Mouse (Mus musculus) lung, postnatal 10 days (tissue): Measurements from ENCODE around the gene Psmb11.

Experiments used
- DNase-seq: peaks from one replicate; pipeline ENCODE4 v3.0.0; 2021

Psmb11 gene

DNA sequence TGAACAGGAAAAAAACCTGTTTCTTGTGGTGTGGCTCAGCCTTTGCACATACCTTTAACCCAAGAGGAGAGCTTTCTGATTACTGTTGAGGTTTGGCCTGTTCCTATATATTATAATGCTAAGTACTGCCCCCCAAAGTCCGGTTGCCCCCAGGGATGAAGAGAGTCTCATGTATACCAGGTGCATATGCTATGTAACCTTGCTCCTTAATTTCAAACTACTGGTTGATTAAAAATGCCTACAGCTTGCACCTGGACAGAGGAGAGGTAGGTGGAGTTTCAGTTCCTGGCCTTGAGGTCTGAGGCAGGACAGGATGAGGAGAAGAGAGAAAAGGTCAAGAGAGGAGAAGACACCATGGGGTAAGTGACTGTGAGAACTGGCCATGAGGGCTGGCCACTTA is at the start of gene Psmb11:
TSS of gene Psmb11 (plus strand) at position 301 of the 400 bp plus-strand sequence.
- DNase-seq, result no peak

DNA sequence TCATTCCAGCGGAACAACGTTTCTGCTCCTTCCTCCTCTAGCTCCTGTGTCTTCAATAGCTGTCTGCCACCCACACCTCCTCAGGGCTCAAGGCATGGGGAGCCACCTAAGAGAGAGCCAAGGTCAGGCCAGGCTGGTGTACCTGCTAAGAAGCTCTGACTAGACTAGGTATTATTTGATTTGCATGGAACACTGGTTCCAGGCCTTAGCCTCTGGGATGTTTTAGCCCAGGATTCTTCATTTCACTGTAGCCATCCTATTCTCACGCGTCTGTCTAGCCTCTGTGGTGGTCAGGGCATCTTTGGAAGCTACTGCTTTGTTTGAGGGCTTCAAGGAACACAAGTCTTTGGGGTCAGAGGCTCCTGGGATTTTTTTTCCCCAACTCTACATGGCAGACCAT is 49.1 kb upstream of the Psmb11 start:
- no peak for DNase-seq

DNA sequence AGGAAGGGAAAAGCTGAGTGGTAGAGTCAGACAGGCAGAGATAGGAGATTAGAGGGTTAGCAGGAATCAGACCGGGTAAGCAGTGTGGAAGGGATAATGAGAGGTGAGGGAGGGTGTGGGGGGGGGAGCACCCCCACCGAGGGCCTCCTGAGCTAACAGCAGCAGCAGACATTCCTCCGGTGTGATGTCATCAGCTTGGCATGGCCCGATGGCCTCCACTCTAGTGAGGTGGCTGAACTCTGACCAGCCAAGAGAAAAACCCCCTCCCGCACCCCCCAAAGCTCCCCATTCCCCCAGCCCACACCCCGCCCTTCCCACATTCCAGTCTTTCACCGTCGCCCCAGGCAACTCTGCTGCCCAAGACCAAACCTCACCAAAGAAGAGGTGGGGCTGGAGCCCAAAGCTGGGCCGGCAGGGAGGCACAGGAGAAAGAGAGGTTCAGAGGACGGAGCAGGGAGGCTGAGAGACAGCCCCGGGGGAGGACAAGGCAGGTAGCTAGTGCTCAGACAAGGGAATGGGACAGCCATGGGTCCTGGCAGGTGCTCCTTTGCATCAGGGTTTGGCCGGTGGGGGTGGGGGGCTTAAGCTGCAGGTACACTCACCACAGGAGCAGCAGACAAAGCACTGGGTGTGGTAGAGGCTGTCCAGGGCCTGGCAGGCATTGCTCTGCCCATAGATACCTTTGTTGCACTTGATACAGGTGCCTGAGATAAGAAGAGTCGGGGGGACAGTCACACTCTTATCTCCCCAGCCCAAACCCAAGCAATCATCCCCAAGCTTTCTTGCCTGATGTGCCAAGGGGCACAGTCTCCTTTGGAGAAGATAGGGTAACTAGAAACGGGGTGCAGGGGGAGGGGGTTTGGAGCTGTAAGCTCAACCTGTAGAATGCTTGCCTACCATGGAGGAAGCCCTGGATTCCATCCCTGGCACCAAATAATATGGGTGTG is 48.2 kb upstream of the Psmb11 start:
- peak; percentile 82 for DNase-seq

DNA sequence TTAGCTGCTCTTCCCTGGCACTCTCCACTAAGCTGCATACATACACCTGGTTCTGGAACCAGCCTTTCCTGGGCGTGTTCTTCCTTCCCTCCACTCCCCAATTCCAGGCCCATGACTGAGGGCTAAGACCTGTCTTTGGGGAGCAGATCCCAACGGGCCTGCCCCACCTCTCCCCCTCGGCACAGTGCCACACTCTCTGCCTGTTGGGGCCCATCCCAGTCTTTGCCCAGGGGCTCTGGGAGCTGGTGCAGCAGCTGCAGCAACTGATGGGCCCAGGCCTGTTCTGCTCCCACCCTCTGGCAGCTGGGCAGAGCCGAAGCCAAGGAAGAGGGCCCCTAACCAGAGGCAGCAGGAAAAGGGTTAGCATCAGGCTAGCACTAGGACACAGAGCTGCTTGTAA is 47.0 kb upstream of the Psmb11 start:
- DNase-seq, result no peak

DNA sequence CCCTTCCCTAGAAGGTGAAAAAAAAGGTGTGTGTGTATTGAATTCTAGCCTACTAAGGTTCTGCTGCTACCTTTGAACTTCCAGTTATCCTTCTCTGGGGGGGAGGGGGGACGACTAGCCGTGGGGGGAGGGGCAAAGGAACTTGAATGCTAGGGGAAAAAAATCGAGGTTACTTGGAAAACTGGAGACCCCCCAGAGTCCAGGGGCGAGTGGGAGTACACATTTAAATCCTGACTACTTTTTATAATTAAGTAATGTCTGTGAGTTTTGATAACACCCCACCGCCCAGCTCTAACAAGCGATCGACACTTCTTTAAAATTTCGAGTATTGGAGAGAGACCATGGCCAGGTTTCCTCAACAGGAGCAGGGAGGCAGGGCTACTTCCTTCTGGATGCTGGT is 46.2 kb upstream of the Psmb11 start:
- no peak for DNase-seq

DNA sequence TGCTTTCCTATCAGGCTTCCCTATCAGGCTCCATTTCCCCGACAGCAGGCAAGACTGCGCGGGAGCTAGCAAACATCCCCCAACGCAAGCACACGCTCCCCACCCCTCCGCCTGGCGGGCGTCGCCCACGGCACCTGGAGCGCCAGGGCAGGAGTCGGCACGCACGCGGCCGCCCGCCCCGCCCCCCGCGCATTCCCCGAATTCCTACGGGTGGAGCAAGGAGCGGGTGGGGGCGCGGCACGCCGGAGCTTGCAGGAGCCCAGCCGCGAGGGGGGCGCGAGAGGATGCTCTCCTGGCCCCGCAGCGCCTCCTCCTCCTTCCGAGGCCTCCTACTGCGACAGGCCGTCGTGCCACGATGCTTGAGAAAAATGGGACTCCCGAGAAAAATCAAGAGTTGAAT is 45.6 kb upstream of the Psmb11 start:
- peak; percentile 90 for DNase-seq

DNA sequence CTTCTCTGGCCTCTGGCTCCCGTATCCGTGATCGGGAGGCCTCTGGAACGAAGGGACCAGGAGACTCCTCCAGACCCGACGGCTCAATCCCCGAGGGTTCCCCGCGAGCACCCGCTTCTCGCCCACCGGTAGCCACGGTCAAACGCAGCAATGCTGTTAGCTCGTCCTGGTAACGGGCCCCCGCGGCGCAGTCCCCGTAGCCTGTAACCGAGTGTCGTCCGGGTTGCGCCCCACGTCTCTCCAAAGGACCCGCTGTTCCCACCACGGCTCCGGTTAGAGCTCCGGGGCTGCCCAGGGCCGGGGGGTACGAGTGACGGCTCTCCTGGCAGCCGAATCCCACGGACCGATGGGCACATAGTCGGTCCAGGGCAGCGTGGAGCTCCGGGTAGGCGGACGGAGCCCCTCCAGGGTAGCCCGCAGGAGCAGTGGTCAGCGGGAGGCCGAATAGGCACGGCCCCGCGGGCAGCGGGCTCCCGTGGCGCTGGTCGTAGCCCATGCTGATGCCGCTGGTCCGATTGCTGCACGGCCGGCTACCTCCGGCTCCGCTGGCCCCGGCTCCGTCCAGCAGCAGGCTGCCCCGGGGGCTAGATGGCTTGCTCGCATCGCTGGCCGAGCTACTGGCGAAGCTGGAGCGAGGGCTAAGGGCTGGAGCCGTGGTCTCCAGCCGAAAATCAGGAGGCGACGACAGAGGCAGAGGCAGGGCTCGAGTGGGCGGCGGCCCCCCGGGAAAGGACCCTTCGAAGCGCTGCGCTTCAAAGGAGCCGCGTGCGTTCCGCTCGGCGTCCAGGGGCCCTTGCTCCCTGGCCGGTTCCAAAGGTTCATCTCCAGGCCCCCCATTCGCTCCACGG is 44.8 kb upstream of the Psmb11 start:
- DNase-seq, result no peak

DNA sequence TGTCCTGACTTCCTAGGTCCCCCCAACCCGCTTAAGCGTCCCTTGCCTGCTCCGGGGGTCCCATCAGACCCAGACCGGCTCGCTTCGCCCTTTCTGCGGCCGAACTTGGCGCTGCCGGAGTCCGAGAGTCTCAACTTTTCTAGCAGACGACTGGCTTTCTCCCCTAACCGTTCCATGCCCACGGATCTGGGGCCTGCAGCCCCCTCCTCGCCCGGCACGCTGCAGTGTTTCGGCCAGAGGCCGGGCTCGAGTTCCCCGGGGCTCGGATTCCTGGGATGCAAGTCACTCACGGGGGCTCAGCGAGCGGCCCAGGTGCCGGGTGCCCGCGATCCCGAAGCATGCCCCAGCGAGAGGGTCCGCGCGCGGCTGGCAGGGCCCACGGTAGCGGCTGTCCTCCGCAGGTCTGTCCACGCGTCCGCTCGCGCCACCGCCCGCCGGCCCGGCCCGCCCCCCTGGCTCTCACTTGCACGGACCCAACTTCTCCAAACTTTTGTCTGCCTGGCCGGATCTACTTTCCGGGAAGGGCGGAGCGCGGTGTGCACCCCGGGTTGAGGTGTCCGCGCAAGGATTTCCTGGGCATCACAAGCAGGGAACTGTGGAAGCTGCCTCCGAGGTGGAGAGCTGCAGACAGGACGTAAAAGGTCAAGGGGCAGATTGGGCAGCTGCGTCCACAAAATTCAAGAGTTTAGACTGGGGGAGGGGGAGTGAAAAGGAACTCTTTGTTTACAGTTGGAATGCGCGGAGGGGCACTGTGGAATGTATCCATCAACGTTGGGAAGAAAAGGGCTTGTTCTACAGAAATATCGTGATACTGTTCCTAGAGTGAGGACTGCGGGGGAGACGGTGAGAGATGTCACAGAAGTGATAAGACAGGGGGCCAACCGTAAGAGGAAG is 43.9 kb upstream of the Psmb11 start, which contains the start of gene Ajuba:
TSS of gene Ajuba (minus strand) at position 470 of the 894 bp plus-strand sequence.
- DNase-seq, result peak; percentile 96

DNA sequence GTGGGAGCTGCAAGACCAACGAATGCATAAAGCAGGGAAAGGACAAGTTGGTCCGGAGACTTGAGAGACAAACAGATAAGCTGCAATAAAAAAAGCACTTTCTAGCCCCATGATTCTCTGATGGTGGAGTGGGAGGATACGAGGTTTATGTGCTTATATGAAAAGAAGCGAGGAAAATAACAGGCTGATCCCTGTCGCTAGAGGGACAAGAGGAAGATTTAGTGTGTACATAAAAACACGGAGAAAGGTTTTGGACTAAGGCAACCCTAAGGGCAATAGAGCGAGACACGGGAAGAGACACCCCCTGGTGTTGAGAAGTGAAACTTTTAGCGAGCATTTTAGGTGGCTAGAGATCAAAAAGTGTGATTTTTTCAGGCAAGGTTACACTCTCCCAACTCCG is 43.2 kb upstream of the Psmb11 start:
- peak; percentile 74 for DNase-seq

DNA sequence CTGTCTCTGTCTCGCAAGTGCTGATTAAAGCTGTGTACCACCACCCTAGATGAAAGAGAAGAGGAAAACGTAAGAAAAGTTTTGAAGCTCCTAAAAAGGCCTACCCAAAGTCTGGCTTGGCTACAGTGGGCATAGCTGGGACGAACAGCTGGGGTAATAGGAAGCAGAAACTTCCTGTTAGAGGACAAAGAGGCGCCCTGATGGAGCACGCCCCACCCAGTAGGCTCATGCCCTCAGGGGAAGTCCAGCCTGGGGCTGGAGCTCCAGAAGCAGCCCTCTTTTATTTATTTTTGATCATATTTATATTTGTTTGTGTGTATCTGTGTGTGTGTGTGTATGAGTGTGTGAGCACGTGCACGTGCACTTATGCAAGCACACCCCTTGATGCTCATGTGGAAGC is 41.6 kb upstream of the Psmb11 start:
- no peak for DNase-seq

DNA sequence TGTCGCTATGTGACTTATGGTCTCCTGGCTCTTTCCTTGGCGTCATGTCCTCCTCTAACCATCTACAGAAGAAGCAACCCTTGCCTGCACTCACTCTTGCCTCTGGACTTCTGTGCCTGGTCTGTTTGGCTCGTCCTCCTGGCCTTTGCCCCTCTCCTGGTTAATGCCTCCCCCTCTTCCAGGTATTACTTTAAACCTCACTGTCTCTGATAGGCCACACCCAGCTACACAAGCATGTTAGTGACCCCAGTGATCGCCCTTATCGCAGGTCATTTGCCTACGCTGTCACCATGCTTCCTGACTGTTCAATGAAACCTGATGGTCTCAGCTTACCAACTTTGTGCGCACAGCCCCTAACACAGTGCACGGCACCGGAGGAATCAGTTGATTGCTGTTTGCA is 38.7 kb upstream of the Psmb11 start:
- no peak for DNase-seq

DNA sequence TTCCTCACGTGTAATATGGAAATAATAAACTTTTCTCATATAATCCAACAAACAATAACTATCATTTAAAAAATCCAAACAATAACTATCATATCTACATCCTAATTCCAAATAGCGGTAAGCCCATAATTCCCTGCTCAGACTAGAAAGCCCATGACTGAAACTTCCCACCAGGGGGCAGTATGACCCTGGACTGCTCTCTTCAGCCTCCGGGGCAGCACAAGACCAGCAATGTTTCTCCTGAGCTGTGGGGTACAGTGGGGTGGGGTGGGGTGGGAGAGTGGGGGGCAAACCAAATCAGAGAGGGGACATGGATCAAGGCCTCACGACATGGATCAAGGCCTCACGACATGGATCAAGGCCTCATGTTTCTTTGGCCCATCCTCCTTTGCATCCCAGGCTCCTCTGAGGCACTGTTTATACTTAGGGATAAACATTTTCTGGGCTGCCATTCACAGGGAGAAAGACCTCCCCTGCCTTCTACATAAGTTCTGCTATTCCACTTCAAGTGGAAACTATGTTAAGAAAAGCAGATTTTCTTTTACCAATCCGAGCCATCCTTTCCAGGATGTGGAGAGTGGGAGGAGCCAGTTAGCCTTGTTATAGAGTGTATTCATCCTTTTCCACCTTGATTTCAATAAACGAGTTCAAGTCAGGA is 37.4 kb upstream of the Psmb11 start:
- DNase-seq, result peak; percentile 88

DNA sequence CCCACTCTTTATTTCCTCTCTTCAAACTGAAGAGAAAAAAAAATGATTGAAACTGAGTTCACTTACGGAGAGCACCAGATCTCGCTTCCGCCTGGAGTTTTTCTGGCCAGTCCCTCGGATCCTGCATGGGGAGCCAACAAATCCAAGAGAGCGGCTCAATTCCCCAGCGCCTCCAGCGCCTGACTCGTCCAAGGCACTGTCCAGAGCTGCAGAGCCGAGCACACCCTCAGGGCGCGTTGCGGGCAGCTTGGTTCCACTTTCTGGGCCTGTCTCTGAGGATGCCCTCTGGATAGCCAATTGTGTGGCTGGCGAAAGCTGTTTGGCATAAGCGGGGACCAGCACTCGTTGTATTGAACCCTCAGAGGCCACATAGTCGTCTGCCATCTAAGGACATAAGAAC is 30.2 kb upstream of the Psmb11 start:
- no peak for DNase-seq

DNA sequence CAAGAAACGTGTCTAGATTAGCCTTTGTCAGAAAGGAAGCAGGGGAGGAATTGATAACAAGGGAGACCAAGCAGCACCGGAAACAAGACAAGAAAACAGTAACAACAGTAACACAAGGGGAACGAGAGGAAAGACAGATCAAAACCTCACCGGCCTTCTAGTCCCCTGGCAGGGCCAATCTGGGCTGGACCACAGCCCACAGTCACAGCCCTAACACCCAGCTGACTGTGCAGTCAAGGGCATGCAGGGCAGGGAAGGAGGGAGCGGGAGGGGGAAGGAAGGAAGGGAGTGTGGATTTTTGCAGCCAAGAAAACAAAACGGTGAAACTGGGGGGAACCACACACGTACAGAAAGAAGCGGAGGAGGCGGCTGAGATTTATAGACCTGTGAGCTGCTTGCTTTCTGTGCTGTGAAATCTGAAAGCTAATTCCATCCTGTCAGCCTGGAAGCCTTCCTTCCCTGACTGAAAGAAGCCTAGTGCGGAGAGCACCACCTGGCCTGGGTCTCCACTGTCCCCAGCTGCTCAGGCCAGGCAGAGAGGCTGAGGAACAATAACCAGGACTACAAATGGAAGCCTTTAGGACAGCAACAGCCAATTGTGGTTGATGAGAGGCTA is 28.8 kb upstream of the Psmb11 start:
- no peak for DNase-seq

DNA sequence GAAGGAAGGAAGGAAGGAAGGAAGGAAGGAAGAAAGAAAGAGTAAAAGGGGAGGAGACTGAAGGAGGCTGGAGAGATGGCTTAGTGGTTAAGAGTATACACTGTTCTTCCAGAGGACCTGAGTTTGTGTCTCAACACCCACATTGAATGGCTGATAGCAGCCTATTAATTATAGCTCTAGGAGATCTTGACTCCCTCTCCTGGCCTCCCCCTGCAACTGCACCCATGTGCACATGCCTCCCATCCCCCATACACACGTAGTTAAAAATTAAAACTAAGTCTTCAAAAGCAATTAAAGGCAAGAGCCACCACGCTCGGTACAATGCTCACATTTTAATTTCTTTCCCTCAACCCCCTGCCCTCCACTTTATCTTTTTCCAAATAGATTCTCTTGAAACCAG is 27.2 kb upstream of the Psmb11 start:
- DNase-seq, result no peak

DNA sequence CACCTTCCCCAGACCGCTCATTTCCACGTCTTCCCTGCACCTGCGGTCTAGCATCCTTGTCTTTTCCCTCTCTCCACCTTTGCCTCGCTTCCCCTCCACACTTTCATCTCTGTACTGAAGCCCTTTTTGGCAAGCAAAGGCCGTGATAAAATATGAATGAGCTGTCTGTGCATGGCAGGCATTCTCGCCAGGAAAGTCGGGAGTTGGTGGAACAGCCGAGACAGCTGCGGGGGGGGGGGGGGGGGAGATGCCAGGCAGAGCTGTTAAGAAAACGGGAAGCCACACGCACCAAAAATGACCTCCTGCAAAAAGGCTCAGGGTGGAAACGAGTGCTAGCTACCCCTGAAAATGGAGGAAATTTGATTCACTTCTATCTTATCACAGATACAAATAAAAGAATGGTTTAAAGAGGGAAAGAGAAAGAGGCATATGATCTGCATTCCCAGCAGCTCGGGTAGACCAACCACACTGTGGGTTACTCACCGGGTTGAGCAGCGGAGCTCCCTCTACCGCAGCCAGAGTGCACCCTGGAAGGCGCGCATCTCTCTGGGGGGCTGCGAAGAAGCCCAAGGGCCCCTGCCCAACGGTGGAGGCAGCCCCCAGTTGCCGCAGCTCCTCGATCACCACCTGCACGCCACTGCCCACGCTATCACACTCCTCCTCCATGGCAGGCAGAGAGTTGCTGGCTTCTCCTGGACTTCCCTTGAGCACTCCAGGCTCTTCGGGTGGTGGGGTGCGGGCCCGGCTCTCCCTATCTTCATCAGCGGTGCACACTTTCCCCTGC is 26.4 kb upstream of the Psmb11 start:
- DNase-seq, result no peak

DNA sequence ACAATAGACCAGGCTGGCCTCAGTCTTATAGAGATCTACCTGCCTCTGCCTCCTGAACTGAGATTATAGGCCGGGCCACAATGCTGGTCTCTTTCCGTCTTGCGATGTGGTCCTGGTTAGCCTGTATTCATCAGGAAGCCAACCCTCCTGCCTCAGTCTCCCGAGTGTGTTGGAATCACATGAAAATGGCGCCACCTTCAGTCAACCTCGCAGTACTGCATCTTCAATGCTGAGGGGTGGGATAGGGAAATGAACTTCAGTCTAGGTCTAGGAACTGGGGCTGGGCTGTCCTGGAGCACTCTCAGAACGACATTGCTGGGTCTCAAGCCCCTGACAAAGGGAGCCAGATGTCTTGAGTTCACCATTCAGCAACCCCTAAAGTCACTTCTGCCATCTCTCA is 24.1 kb upstream of the Psmb11 start:
- no peak for DNase-seq

DNA sequence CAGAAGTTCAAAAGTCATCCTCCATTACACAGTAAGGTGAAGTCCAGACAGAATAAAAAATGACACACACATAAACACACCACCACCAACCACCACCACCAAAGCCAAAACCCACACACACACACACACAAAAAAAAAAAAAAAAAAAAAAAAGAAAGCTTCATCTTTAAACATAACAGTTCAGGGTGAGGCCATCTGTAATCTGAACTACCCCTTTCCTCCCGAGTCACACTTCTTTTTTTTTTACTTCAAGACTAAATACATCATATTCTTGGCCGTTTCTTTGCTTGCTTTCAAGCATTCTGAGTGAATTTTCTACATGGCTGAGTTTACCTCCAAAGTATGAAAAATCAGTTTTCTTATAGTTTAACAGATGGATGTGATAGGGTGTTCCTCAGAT is 19.6 kb upstream of the Psmb11 start:
- DNase-seq, result no peak

DNA sequence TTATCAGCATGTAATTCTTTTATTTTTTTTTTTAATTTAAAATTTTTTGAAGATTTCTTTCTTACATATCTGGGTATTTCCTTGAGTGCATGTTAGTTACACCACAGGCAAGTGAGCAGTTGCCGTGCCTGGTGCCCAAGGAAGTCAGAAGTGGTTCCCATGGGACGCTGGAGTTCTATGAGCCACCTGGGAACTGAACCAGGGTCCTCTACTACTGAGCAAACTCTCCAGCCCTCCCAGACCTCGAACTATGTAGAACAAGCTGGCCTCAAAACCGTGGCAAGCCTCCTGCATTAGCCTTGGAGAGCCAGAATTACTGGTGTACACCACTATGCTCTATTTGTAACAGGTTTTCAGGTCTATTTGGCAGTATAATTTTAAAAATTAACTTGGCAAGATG is 18.6 kb upstream of the Psmb11 start:
- peak; percentile 12 for DNase-seq

DNA sequence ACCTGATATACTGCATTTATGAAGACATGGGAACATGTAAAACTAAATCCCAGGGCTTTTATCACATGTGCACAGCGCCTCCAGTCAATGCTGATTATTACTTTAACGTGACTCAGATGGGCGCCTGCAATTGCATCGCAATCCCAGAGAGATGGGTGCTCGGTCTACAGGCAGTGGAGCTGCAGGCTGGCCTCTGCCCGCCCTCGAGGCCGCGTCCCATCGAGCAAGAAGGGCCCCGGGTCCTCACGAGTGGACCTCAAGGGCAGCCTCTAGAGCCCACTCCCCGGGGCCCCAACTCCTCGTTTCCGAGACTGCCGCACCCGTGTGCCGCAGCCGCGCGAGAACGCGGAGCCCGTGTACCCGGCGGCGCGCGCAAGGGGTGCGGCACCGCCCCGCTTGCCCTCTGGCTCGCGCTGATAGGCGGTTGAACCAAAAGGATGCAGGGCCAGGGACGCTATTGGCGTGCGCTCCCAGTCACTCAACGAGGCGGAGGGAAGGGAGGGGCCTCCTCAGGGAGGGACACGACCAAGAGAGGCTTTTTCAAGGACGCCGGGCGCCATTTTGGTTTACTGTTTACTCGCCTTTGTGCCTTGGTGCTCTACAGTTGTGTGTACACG is 18.1 kb upstream of the Psmb11 start:
- DNase-seq, result peak; percentile 99
